Mouse (Mus musculus) spleen, adult 2 months (tissue): ENCODE results near the gene Erich6b. TPM values are rescaled to one million over a fixed set of nuclear protein-coding genes. Genes with fewer than 3 reads are reported as not detected.

ENCODE experiments used
- DNase-seq, 2 experiments: peaks; one replicate each; pipeline versions ENCODE4 v3.0.0 to v3.0.0-alpha.2; 2012 to 2021; ENCODE audit warnings: low spot score in 2 of 2, low read depth in 1 of 2
- H3K27ac ChIP-seq: fragments of 200-500 bp; 2 replicates; pipeline ENCODE4 v1.5.1; 2012; ENCODE audit warnings: low read length, inconsistent platforms; ENCODE audit not compliant: insufficient read depth
- H3K27me3 ChIP-seq: fragments of 200-500 bp; 2 replicates; pipeline ENCODE4 v1.6.1; 2012; ENCODE audit warnings: mild to moderate bottlenecking, moderate library complexity, low read length, inconsistent platforms; ENCODE audit not compliant: control insufficient read depth, insufficient read depth
- H3K36me3 ChIP-seq: fragments of 200-500 bp; 2 replicates; pipeline ENCODE4 v1.6.1; 2012; ENCODE audit warnings: mild to moderate bottlenecking, low read length, inconsistent platforms; ENCODE audit not compliant: control insufficient read depth, insufficient read depth
- H3K4me1 ChIP-seq: fragments of 200-500 bp; 2 replicates; pipeline ENCODE4 v1.6.1; 2011; ENCODE audit warnings: inconsistent platforms; ENCODE audit not compliant: control insufficient read depth, insufficient read depth, insufficient read length
- H3K4me3 ChIP-seq: fragments of 200-500 bp; 2 replicates; pipeline ENCODE4 v1.5.1; 2011; ENCODE audit warnings: mild to moderate bottlenecking, inconsistent platforms; ENCODE audit not compliant: insufficient read depth, insufficient read length; ENCODE audit errors: extremely low read depth
- CTCF ChIP-seq: fragments of 200-500 bp; IDR thresholded peaks from 2 replicates; pipeline ENCODE4 v1.5.1; 2011; ENCODE audit warnings: mild to moderate bottlenecking, inconsistent platforms; ENCODE audit not compliant: insufficient read depth, insufficient read length, insufficient replicate concordance; ENCODE audit errors: extremely low read depth
- POLR2A ChIP-seq: fragments of 200-500 bp; IDR thresholded peaks from 2 replicates; pipeline ENCODE4 v1.6.1; 2011; ENCODE audit warnings: low read depth, low read length, inconsistent platforms
- WGBS: fragments of 180-500 bp; shearing (Covaris S2); methylation state at CpG from one replicate; pipeline ENCODE4 v1.1.7; 2018; 5-methylcytosine and 5-hydroxymethylcytosine counted together
- polyA plus RNA-seq: library from polyadenylated mRNA; depleted of rRNA; stranded (reverse); fragments of >200 nt; gene quantifications from 2 replicates; pipeline ENCODE4 v1.2.3, GENCODE M21; 2012

Erich6b gene
- polyA plus RNA-seq, 1 experiment, result not detected

DNA sequence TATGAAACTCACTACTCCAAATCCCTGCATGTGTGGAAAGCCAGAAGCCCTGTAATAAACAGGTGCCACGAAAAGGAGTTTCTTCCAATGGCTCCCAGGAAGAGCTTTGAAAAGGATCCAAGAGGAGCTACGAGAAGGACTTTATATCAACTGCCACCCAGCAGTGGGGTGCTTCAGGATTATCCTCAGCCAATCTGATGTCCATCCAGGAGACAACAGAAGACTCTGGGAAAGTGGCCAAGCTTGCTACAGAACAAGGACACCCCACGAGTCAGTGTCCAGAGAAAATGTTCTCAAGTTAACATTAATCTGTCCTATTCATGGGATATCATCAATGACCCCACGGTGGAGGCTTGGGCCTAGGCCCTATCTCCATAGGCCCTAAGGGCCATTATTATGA lies 4.4 kb upstream of the Erich6b start:
- WGBS, result 83% methylated on average over 4 of the region's 4 CpGs
- Histone ChIP-seq H3K4me1 (no peaks in the 10 kb centered on the region), H3K27me3 (no peaks in the 10 kb centered on the region), H3K27ac (no peak overlapping the region), H3K36me3 (no peaks in the 10 kb centered on the region), H3K4me3 (no peak overlapping the region)
- DNase-seq, result no peak
- TF ChIP-seq POLR2A (no peak), CTCF (no peak)

DNA sequence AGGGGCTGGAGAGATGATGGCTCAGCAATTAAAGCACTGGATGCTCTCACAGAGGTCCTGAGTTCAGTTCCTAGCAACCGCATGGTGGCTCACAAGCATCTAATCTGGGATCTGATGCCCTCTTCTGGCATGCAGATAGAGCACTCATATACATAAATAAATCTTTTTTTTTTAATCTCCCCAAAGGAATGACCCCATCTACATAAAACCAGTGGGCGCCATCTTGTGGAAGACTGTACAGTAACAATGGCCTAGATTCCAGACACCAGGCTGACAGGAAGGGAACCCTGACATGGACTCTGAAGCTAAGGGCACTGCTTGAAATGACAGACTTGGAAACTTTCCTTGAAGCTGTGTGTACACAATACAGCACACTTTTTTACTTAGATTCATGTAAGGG lies 1.2 kb upstream of the Erich6b start:
- Histone ChIP-seq H3K27ac (no peak overlapping the region), H3K4me1 (no peaks in the 10 kb centered on the region), H3K36me3 (no peaks in the 10 kb centered on the region), H3K4me3 (no peak overlapping the region), H3K27me3 (no peaks in the 10 kb centered on the region)
- no peak for DNase-seq
- TF ChIP-seq CTCF (no peak), POLR2A (no peak)
- WGBS, result 88% methylated on average over 2 of the region's 2 CpGs

DNA sequence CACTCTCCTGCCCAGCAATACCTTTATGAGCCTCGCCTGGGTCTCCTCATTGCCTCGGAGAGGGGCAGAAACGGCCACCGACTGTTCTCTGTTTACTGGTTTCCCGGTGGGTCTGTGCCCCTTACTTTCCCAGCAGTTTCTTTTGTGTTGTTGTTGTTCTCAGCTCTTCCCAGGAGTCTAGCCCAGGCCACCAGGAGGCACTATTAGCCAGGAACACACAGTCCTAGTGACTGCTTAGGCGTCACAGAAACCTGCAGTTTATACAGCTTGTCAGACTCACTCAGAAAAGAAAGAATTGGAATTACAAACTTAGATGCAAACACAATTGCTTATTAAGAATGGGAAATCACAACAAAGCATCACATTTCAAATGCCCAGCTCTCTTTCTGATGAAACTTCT lies 690 bp upstream of the Erich6b start:
- DNase-seq, result no peak
- Histone ChIP-seq H3K27ac (no peak overlapping the region), H3K36me3 (no peaks in the 10 kb centered on the region), H3K4me1 (no peaks in the 10 kb centered on the region), H3K27me3 (no peaks in the 10 kb centered on the region), H3K4me3 (no peak overlapping the region)
- WGBS, result 86% methylated on average over 6 of the region's 6 CpGs
- no peak for TF ChIP-seq POLR2A
- TF ChIP-seq CTCF, result no peak

DNA sequence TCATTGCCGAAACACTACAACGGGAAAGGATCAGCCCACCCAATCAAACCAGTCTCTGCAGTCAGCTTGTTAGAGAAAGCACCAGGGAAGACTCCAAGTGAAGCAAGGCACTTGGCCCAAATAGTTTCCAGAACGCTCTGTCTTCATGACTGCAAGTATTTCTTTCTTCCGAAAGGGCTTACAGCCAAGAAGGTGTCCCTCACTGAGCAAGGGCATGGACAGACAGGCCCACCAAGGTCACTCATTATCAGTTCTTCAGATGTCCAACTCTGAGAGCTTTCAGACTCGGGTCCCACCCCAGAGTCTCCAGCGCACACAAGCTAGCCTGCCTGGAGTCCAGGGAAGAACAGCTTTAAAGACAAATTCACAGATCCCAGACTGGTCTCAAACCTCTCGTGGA lies 3.4 kb downstream of the Erich6b start:
- no peak for TF ChIP-seq CTCF
- H3K36me3 ChIP-seq, result no peaks in the 10 kb centered on the region
- no peaks in the 10 kb centered on the region for H3K27me3 ChIP-seq
- H3K4me3 ChIP-seq, result no peak overlapping the region
- no peak for DNase-seq
- H3K27ac ChIP-seq, result no peak overlapping the region
- no peaks in the 10 kb centered on the region for H3K4me1 ChIP-seq
- 89% methylated on average over 7 of the region's 7 CpGs for whole genome bisulfite sequencing

DNA sequence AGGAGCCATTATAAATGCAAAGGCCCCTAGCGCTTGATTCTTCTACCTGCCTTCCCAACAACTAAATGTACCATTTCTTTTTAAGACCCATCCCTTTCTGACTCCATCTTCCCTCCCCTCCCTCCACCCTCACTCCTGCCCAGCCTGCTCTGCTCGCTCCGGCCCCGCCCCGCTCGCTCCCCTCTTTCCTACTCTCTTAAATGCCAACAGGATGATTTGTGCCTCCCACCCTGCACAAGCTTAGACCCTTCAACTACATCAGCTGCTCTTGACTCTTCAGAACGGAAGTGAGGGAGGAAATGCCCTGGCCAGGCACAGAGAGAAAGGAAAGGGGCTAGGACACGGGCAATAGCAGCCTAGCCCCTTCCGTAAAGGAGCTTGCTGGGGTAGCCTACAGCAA lies 4.0 kb downstream of the Erich6b start:
- Histone ChIP-seq H3K36me3 (no peaks in the 10 kb centered on the region), H3K4me3 (no peak overlapping the region), H3K27me3 (no peaks in the 10 kb centered on the region), H3K27ac (no peak overlapping the region), H3K4me1 (no peaks in the 10 kb centered on the region)
- TF ChIP-seq POLR2A (no peak), CTCF (no peak)
- WGBS, result 33% methylated on average over 9 of the region's 9 CpGs
- no peak for DNase-seq

DNA sequence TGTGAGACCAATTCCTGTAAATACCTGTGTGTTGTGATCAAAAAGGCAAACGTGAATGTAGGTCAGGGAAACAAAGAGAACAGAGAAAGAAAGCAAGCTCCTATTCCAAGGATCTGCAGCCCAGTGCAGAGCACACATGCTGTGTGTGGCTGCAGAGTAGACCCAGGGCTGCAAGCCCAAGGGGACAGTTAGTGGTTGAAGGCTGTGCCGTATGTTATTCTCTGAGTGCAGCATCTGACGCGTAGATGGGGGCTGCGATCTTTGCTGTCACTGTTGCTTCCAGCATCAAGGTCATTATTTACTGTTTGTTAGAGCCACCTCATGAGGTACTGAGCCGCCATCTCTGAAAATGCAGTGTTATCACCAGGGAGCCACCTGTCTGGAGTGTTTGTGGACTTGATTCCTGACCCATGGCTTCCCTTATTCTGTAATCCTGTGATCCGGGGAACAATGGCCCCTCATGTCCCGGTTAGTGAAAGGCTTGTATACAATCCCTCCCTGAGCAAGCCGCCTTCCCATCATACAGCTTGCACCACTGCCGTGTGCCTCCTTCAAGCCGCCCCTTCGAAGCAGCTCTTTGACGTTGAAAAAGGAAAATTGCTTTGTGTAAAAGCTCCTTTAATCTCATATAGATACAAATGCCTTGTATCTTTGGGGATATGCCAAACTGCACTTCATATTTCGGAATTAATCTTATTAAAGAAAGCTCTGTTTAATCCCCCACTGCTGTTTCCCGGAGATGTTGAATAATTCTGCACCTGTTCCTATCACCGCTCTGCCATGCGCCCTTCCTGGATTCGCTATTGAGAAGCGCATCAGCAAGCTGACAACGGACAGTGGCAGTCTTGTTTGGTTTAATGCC lies 5.1 kb downstream of the Erich6b start:
- TF ChIP-seq POLR2A (no peak), CTCF (no peak)
- Histone ChIP-seq H3K27ac (no peak overlapping the region), H3K27me3 (no peaks in the 10 kb centered on the region), H3K36me3 (no peaks in the 10 kb centered on the region), H3K4me3 (no peak overlapping the region), H3K4me1 (no peaks in the 10 kb centered on the region)
- DNase-seq, result no peak
- WGBS, result 90% methylated on average over 20 of the region's 20 CpGs

DNA sequence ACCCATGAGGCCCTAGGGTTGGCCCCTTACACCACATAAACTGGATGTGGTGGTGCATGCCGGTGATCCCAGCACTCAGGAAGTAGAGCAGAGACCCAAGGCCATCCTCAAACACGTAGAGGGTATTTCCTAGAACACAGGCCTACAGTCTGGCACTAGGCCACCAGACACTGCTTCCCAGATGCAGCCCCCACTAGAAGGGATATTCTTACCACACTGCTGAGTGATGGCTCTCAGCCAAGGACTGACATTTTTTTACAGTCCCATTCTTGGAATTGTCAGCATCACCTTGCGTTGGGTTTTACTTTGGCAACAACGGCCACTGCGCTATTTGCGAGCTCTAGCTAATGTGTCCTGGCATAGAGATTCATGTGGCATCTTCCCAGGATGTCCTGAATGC lies 18.9 kb downstream of the Erich6b start:
- TF ChIP-seq POLR2A (no peak), CTCF (no peak)
- Histone ChIP-seq H3K4me1 (no peaks in the 10 kb centered on the region), H3K4me3 (no peak overlapping the region), H3K36me3 (no peaks in the 10 kb centered on the region), H3K27ac (no peak overlapping the region), H3K27me3 (no peaks in the 10 kb centered on the region)
- 85% methylated on average over 6 of the region's 6 CpGs for WGBS
- DNase-seq, result no peak
